Mouse (Mus musculus) thymus, postnatal 14 days (tissue): Measurements from ENCODE around the gene Tada2a.

Experiments
- DNase-seq: peaks from one replicate; pipeline ENCODE4 v3.0.0; 2021

The Tada2a gene

GRCm38 (mm10) chr11:84061881-84062280 lies 67.5 kb downstream of the Tada2a start:
- no peak for DNase-seq

- no peak for DNase-seq
These were observed 68.8 kb downstream of the Tada2a start for GRCm38 (mm10) chr11:84060635-84061034.

GRCm38 (mm10) chr11:84059784-84060183 lies 69.6 kb downstream of the Tada2a start:
- no peak for DNase-seq

GRCm38 (mm10) chr11:84057418-84057817 lies 72.0 kb downstream of the Tada2a start:
- no peak for DNase-seq

- no peak for DNase-seq
These were observed 75.8 kb downstream of the Tada2a start for GRCm38 (mm10) chr11:84053524-84054163.

- no peak for DNase-seq
These were observed 76.3 kb downstream of the Tada2a start for GRCm38 (mm10) chr11:84053055-84053454.

GRCm38 (mm10) chr11:84048411-84048810 lies 81.0 kb downstream of the Tada2a start:
- DNase-seq: no peak

GRCm38 (mm10) chr11:84047270-84047669 lies 82.1 kb downstream of the Tada2a start:
- DNase-seq: no peak

- DNase-seq: no peak
These were observed 84.4 kb downstream of the Tada2a start for GRCm38 (mm10) chr11:84044988-84045387.

- DNase-seq: no peak
These were observed 86.3 kb downstream of the Tada2a start for GRCm38 (mm10) chr11:84042808-84043762.

GRCm38 (mm10) chr11:84040621-84041020 lies 88.8 kb downstream of the Tada2a start:
- DNase-seq: no peak

- DNase-seq: no peak
These were observed 95.7 kb downstream of the Tada2a start for GRCm38 (mm10) chr11:84033671-84034070.

- no peak for DNase-seq
These were observed 96.8 kb downstream of the Tada2a start for GRCm38 (mm10) chr11:84032559-84032958.

- peak; percentile 58 for DNase-seq
These were observed 97.4 kb downstream of the Tada2a start for GRCm38 (mm10) chr11:84031971-84032370.
